Mouse (Mus musculus): Measurements from ENCODE around the gene Fto. TPM values are rescaled to one million over a fixed set of nuclear protein-coding genes. Genes with fewer than 3 reads are reported as not detected.

Fto gene
- polyA plus RNA-seq, 1 experiment from 2014 or later = 94.8 TPM

DNA sequence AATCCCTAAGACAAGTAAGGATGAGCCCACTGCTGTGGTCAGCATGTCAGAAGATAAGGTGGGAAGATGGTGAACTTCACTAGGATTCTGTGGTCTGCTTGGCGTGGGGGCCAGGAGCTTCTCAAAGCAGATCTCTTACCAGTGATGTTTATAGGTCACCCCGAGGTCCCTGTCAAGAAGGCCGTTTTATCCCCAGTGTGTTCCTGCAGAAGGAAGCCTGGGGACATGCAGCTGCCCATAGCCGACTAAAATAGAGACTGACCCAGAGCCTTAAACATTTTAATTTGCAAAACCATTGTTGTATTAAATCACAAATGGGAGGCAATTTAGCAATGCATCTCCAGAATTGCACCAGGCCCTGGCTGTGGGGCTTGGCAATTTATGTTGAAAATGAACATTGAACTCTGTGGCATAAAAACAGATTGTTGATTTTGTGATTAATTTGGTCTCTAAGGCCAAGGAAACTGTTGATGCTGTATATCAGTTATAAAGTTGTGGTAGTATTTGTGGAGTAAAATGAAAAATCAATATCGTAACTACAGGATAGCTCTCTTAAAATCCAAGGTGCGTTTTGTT is 193.4 kb downstream of the Fto start:
- no peaks in the 10 kb centered on the region for H3K9me3 ChIP-seq (replicated peaks; ENCODE audit: control insufficient read depth, low read length)
- ATAC-seq (replicated peaks; ENCODE audit: insufficient number of reproducible peaks, low FRiP score, low TSS enrichment, low read depth) = no peak
- no peak overlapping the region for H3K4me2 ChIP-seq (ENCODE audit: low read depth, low read length)
- H3K4me3 ChIP-seq (ENCODE audit: low read depth, low read length) = no peak overlapping the region
- no peak overlapping the region for H3K9ac ChIP-seq (replicated peaks; ENCODE audit: low read length)
- H3K27ac ChIP-seq (replicated peaks; ENCODE audit: low read depth, low read length) = no peak overlapping the region
- no peaks in the 10 kb centered on the region; the same call in 1 of the 2 replicates for H3K27me3 ChIP-seq (ENCODE audit: control insufficient read depth, insufficient read depth, low read length)
- DNase-seq (ENCODE audit: low spot score) = no peak
- H3K36me3 ChIP-seq (replicated peaks; ENCODE audit: control insufficient read depth, insufficient read depth, low read depth, low read length) = no peaks in the 10 kb centered on the region
- H3K4me1 ChIP-seq (ENCODE audit: control insufficient read depth, insufficient read depth, low read length) = peaks cover 2% of the 10 kb centered on the region; the same call in 1 of the 2 replicates
- 61% methylated on average over 6 of the region's 6 CpGs for WGBS

- no peak overlapping the region for H3K27ac ChIP-seq (replicated peaks; ENCODE audit: low read depth, low read length)
- no peak overlapping the region for H3K4me2 ChIP-seq (ENCODE audit: low read depth, low read length)
- H3K36me3 ChIP-seq (replicated peaks; ENCODE audit: control insufficient read depth, insufficient read depth, low read depth, low read length) = no peaks in the 10 kb centered on the region
- no peak for ATAC-seq (replicated peaks; ENCODE audit: insufficient number of reproducible peaks, low FRiP score, low TSS enrichment, low read depth)
- no peaks in the 10 kb centered on the region; the same call in 1 of the 2 replicates for H3K27me3 ChIP-seq (ENCODE audit: control insufficient read depth, insufficient read depth, low read length)
- no peak overlapping the region for H3K4me3 ChIP-seq (ENCODE audit: low read depth, low read length)
- no peak for DNase-seq (ENCODE audit: low spot score)
- no peaks in the 10 kb centered on the region for H3K9me3 ChIP-seq (replicated peaks; ENCODE audit: control insufficient read depth, low read length)
- WGBS = 68% methylated on average over 7 of the region's 7 CpGs
- H3K4me1 ChIP-seq (ENCODE audit: control insufficient read depth, insufficient read depth, low read length) = peaks cover under 1% of the 10 kb centered on the region; the same call in 1 of the 2 replicates
- no peak overlapping the region for H3K9ac ChIP-seq (replicated peaks; ENCODE audit: low read length)
Measured at GRCm38 (mm10) chr8:91507681-91508097, 194.4 kb downstream of the Fto start.

- Histone ChIP-seq H3K4me3 (ENCODE audit: low read depth, low read length) (no peak overlapping the region), H3K9ac (replicated peaks; ENCODE audit: low read length) (no peak overlapping the region), H3K4me1 (ENCODE audit: control insufficient read depth, insufficient read depth, low read length) (no peaks in the 10 kb centered on the region), H3K27me3 (ENCODE audit: control insufficient read depth, insufficient read depth, low read length) (no peaks in the 10 kb centered on the region; the same call in 1 of the 2 replicates), H3K36me3 (replicated peaks; ENCODE audit: control insufficient read depth, insufficient read depth, low read depth, low read length) (no peaks in the 10 kb centered on the region), H3K27ac (replicated peaks; ENCODE audit: low read depth, low read length) (no peak overlapping the region), H3K9me3 (replicated peaks; ENCODE audit: control insufficient read depth, low read length) (no peaks in the 10 kb centered on the region), H3K4me2 (ENCODE audit: low read depth, low read length) (no peak overlapping the region)
- DNase-seq (ENCODE audit: low spot score) (no peak), ATAC-seq (replicated peaks; ENCODE audit: insufficient number of reproducible peaks, low FRiP score, low TSS enrichment, low read depth) (peak; percentile 29; the same call in 1 of the 2 replicates)
- 35% methylated on average over 4 of the region's 4 CpGs for WGBS
Measured at GRCm38 (mm10) chr8:91508284-91508683, 195.0 kb downstream of the Fto start.

DNA sequence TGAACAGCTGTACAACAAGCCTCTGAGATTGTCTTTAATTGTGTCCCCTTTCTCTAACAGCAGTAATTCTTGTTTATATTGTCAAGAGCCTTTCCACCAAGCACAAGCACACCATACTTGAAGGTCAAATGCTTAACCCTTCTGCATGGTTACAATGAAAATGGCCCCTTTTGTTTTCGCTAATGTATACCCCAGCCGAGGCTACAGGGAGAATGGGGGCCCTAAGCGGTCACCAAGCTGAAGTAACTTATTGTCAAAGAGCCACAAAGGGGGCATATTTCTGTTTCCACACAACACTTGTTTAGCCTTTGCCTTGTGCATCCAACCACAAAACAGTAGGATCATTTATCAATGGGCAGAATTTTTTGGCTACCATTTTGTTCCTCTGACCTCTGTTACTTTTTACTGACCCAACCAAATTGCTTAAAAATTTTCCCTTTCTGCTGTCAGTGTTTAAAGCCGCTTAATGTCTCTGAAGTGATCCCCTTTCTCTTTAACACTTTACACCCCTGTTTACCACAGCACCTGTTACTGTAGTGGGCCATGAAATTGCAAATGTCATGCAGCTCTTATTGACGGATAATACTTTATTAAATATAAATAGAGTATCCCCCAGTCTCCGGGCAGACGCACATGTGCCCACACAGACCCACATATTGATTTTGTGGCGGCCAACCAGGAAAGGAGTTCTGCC is 196.0 kb downstream of the Fto start:
- no peak overlapping the region for H3K4me2 ChIP-seq (ENCODE audit: low read depth, low read length)
- 44% methylated on average over 8 of the region's 8 CpGs for WGBS
- no peaks in the 10 kb centered on the region for H3K9me3 ChIP-seq (replicated peaks; ENCODE audit: control insufficient read depth, low read length)
- H3K27ac ChIP-seq (replicated peaks; ENCODE audit: low read depth, low read length) = no peak overlapping the region
- no peaks in the 10 kb centered on the region; the same call in 1 of the 2 replicates for H3K27me3 ChIP-seq (ENCODE audit: control insufficient read depth, insufficient read depth, low read length)
- H3K36me3 ChIP-seq (replicated peaks; ENCODE audit: control insufficient read depth, insufficient read depth, low read depth, low read length) = no peaks in the 10 kb centered on the region
- H3K4me3 ChIP-seq (ENCODE audit: low read depth, low read length) = no peak overlapping the region
- DNase-seq (ENCODE audit: low spot score) (no peak), ATAC-seq (replicated peaks; ENCODE audit: insufficient number of reproducible peaks, low FRiP score, low TSS enrichment, low read depth) (0 out of 2 replicates have a peak, but pooled peaks have one; percentile 23)
- H3K4me1 ChIP-seq (ENCODE audit: control insufficient read depth, insufficient read depth, low read length) = no peaks in the 10 kb centered on the region
- no peak overlapping the region for H3K9ac ChIP-seq (replicated peaks; ENCODE audit: low read length)

- Histone ChIP-seq H3K27me3 (ENCODE audit: control insufficient read depth, insufficient read depth, low read length) (no peaks in the 10 kb centered on the region; the same call in 1 of the 2 replicates), H3K27ac (replicated peaks; ENCODE audit: low read depth, low read length) (no peak overlapping the region), H3K4me1 (ENCODE audit: control insufficient read depth, insufficient read depth, low read length) (no peaks in the 10 kb centered on the region), H3K9me3 (replicated peaks; ENCODE audit: control insufficient read depth, low read length) (no peaks in the 10 kb centered on the region), H3K9ac (replicated peaks; ENCODE audit: low read length) (no peak overlapping the region), H3K4me3 (ENCODE audit: low read depth, low read length) (no peak overlapping the region), H3K36me3 (replicated peaks; ENCODE audit: control insufficient read depth, insufficient read depth, low read depth, low read length) (no peaks in the 10 kb centered on the region), H3K4me2 (ENCODE audit: low read depth, low read length) (no peak overlapping the region)
- ATAC-seq (replicated peaks; ENCODE audit: insufficient number of reproducible peaks, low FRiP score, low TSS enrichment, low read depth) (no peak), DNase-seq (ENCODE audit: low spot score) (no peak)
- 49% methylated on average over 6 of the region's 6 CpGs for WGBS
Measured at GRCm38 (mm10) chr8:91509900-91510260, 196.6 kb downstream of the Fto start.

DNA sequence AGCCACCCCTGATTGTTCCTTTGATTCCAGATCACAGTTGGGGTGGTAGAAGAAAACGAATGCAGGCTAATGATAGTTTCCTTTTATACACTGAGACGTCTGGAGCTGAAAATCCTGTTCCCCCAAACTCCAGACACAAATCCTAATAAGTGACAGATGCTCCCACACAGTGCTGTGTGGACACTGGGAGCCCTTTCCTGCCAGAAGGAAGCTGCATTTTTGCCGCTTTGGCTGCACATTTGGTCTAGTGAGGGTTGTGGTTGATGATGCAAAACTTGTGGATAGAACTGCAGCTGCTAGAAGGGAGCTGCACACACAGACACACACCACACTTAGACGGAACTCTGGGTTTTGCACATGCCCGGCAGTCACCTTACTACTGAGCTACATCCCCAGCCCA is 197.4 kb downstream of the Fto start:
- no peak overlapping the region for H3K4me2 ChIP-seq (ENCODE audit: low read depth, low read length)
- no peaks in the 10 kb centered on the region for H3K4me1 ChIP-seq (ENCODE audit: control insufficient read depth, insufficient read depth, low read length)
- H3K9ac ChIP-seq (replicated peaks; ENCODE audit: low read length) = no peak overlapping the region
- H3K27me3 ChIP-seq (ENCODE audit: control insufficient read depth, insufficient read depth, low read length) = no peaks in the 10 kb centered on the region
- WGBS = 28% methylated on average over 5 of the region's 5 CpGs
- no peaks in the 10 kb centered on the region for H3K9me3 ChIP-seq (replicated peaks; ENCODE audit: control insufficient read depth, low read length)
- H3K4me3 ChIP-seq (ENCODE audit: low read depth, low read length) = no peak overlapping the region
- H3K36me3 ChIP-seq (replicated peaks; ENCODE audit: control insufficient read depth, insufficient read depth, low read depth, low read length) = no peaks in the 10 kb centered on the region
- no peak overlapping the region for H3K27ac ChIP-seq (replicated peaks; ENCODE audit: low read depth, low read length)
- peak; percentile 61 for DNase-seq (ENCODE audit: low spot score)
- no peak for ATAC-seq (replicated peaks; ENCODE audit: insufficient number of reproducible peaks, low FRiP score, low TSS enrichment, low read depth)

GRCm38 (mm10) chr8:91511943-91512342 is 198.6 kb downstream of the Fto start:
- Histone ChIP-seq H3K4me2 (ENCODE audit: low read depth, low read length) (no peak overlapping the region), H3K27ac (replicated peaks; ENCODE audit: low read depth, low read length) (no peak overlapping the region), H3K4me3 (ENCODE audit: low read depth, low read length) (no peak overlapping the region), H3K9ac (replicated peaks; ENCODE audit: low read length) (no peak overlapping the region), H3K27me3 (ENCODE audit: control insufficient read depth, insufficient read depth, low read length) (no peaks in the 10 kb centered on the region), H3K9me3 (replicated peaks; ENCODE audit: control insufficient read depth, low read length) (no peaks in the 10 kb centered on the region), H3K36me3 (replicated peaks; ENCODE audit: control insufficient read depth, insufficient read depth, low read depth, low read length) (no peaks in the 10 kb centered on the region), H3K4me1 (ENCODE audit: control insufficient read depth, insufficient read depth, low read length) (no peaks in the 10 kb centered on the region; the same call in 1 of the 2 replicates)
- WGBS = 90% methylated on average over 4 of the region's 4 CpGs
- DNase-seq (ENCODE audit: low spot score) = no peak
- no peak for ATAC-seq (replicated peaks; ENCODE audit: insufficient number of reproducible peaks, low FRiP score, low TSS enrichment, low read depth)

DNA sequence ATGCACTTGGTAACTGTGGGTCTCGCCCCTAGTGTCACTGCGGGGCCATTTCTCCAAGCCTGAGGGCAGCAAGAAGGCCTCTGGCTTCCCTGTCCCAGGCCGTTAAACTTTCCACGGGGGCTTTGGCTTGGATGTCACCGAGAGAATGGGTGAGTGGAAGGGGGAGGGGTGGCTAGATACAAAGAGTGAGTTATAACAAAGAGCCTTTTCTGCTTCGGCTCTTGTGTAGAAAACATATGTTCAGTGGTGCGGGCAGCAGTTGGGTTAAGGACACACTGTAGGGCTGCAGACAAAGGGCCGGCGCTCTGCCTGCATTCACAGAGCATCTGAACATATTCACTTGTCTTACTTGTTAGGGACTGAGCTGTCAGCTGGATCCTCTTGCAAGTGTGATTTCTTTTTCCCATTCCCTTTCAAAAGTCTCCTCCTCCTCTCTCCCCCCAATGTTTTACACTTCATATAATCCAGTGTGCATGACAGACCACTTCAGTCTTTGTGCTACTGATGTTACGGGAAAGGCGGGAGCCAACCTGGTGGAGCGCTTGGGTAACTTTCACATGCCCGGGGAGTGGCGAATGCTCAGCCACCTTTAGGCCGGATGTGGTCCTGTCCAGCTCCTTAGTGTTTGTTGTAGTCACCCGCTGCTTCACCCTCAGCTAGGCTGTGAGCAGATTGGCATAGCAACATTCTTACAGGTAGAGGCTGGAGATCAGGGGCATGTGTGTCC is 201.6 kb downstream of the Fto start:
- Histone ChIP-seq H3K36me3 (replicated peaks; ENCODE audit: control insufficient read depth, insufficient read depth, low read depth, low read length) (no peaks in the 10 kb centered on the region), H3K4me1 (ENCODE audit: control insufficient read depth, insufficient read depth, low read length) (no peaks in the 10 kb centered on the region; the same call in 1 of the 2 replicates), H3K4me2 (ENCODE audit: low read depth, low read length) (no peak overlapping the region), H3K27me3 (ENCODE audit: control insufficient read depth, insufficient read depth, low read length) (no peaks in the 10 kb centered on the region), H3K27ac (replicated peaks; ENCODE audit: low read depth, low read length) (no peak overlapping the region), H3K4me3 (ENCODE audit: low read depth, low read length) (no peak overlapping the region), H3K9me3 (replicated peaks; ENCODE audit: control insufficient read depth, low read length) (no peaks in the 10 kb centered on the region), H3K9ac (replicated peaks; ENCODE audit: low read length) (peak overlapping the region; percentile 9; the same call in 1 of the 2 replicates)
- ATAC-seq (replicated peaks; ENCODE audit: insufficient number of reproducible peaks, low FRiP score, low TSS enrichment, low read depth) (peak; percentile 62), DNase-seq (ENCODE audit: low spot score) (peak; percentile 56)
- 36% methylated on average over 16 of the region's 16 CpGs for WGBS

Measured in embryonic facial prominence, embryonic 11.5 days (tissue).